Mouse (Mus musculus) lung, adult 2 months (tissue): ENCODE data around the gene Hist1h2ac.

Source experiments
- CTCF ChIP-seq: fragments of 200-500 bp; IDR thresholded peaks from 2 replicates; pipeline ENCODE4 v1.5.1; 2011; ENCODE audit warnings: mild to moderate bottlenecking, low read length, control low read depth; ENCODE audit not compliant: insufficient read depth
- POLR2A ChIP-seq: fragments of 200-500 bp; IDR thresholded peaks from 2 replicates; pipeline ENCODE4 v1.6.1; 2011; ENCODE audit warnings: low read depth, mild to moderate bottlenecking, control low read depth, low read length, borderline replicate concordance; ENCODE audit errors: extremely low read depth

GRCm38 (mm10) chr13:23681990-23682582 is 1.7 kb downstream of the Hist1h2ac start:
- TF ChIP-seq CTCF (no peak), POLR2A (no peak)
